Mouse (Mus musculus) lung, embryonic 14.5 days (tissue): Measurements from ENCODE around the gene Atg4b. TPM values are rescaled to one million over a fixed set of nuclear protein-coding genes. Genes with fewer than 3 reads are reported as not detected.

Experiments used
- ATAC-seq: fragments of 200-750 bp; cut with Nextera tagmentation; 2 replicates; pipeline ENCODE4 v1.8.0; 2017; ENCODE audit warnings: mild to moderate bottlenecking, moderate TSS enrichment, moderate library complexity; ENCODE audit not compliant: insufficient read depth
- DNase-seq: peaks from one replicate; pipeline ENCODE4 v3.0.0-alpha.2; 2015
- H3K27ac ChIP-seq: fragments of 300-500 bp; sonication (generic); 2 replicates; pipeline ENCODE4 v1.5.1; 2014; ENCODE audit warnings: low read depth, mild to moderate bottlenecking, moderate library complexity
- H3K27me3 ChIP-seq: fragments of 300-500 bp; sonication (generic); 2 replicates; pipeline ENCODE4 v1.6.1; 2014; ENCODE audit warnings: low read length, control low read depth; ENCODE audit not compliant: insufficient read depth
- H3K36me3 ChIP-seq: fragments of 300-500 bp; sonication (generic); 2 replicates; pipeline ENCODE4 v1.6.1; 2014; ENCODE audit warnings: control low read depth; ENCODE audit not compliant: insufficient read depth
- H3K4me1 ChIP-seq: fragments of 300-500 bp; sonication (generic); 2 replicates; pipeline ENCODE4 v1.6.1; 2014; ENCODE audit warnings: antibody characterized with exemption, control low read depth; ENCODE audit not compliant: insufficient read depth
- H3K4me2 ChIP-seq: fragments of 300-500 bp; sonication (generic); 2 replicates; pipeline ENCODE4 v1.6.1; 2014; ENCODE audit warnings: mild to moderate bottlenecking
- H3K4me3 ChIP-seq: fragments of 300-500 bp; sonication (generic); 2 replicates; pipeline ENCODE4 v1.5.1; 2014; ENCODE audit warnings: low read depth, low read length
- H3K9ac ChIP-seq: fragments of 300-500 bp; sonication (generic); 2 replicates; pipeline ENCODE4 v1.6.1; 2014
- H3K9me3 ChIP-seq: fragments of 300-500 bp; sonication (generic); 2 replicates; pipeline ENCODE4 v1.6.1; 2016; ENCODE audit warnings: low read depth, low read length, control low read depth
- CTCF ChIP-seq: IDR thresholded peaks from 2 replicates; pipeline ENCODE4 v1.5.1; 2016; ENCODE audit warnings: antibody characterized with exemption, low read depth
- WGBS: fragments of 180-500 bp; shearing (Covaris S2); extraction: QIAGEN DNeasy Blood & Tissue Kit; methylation state at CpG from one replicate; pipeline ENCODE4 v1.1.7; 2014; 5-methylcytosine and 5-hydroxymethylcytosine counted together
- polyA plus RNA-seq: library from polyadenylated mRNA; unstranded; fragments of >200 nt; fragmentation: Nextera tagmentation; extraction: Ambion mirVana; gene quantifications from 2 replicates; pipeline ENCODE4 v1.2.1, GENCODE M21; 2014

The Atg4b gene
- 92.2 and 94.0 TPM in 2 replicates for polyA plus RNA-seq

GRCm38 (mm10) chr1:93751290-93751689 lies at the start of gene Atg4b:
Gene Atg4b (plus strand): TSS chr1:93751500.
- Histone ChIP-seq H3K4me2 (no peak within 1 kb of the TSS), H3K4me3 (no peak within 1 kb of the TSS), H3K9me3 (no peaks in the 10 kb centered on the region), H3K27ac (no peak within 1 kb of the TSS), H3K36me3 (peaks cover 22% of the 10 kb centered on the region), H3K27me3 (no peaks in the 10 kb centered on the region), H3K4me1 (0 out of 2 replicates have a peak, but pooled peaks cover 3% of the 10 kb centered on the region), H3K9ac (no peak within 1 kb of the TSS)
- DNase-seq: no peak
- ATAC-seq: no peak
- 85% methylated on average over 6 of the region's 6 CpGs for WGBS
- TF ChIP-seq CTCF: no peak

- TF ChIP-seq CTCF: no peak
- WGBS: 66% methylated on average over 1 of the region's 1 CpGs
- no peak for ATAC-seq
Observed at GRCm38 (mm10) chr1:93702106-93702505, 49.2 kb upstream of the Atg4b start.

DNA sequence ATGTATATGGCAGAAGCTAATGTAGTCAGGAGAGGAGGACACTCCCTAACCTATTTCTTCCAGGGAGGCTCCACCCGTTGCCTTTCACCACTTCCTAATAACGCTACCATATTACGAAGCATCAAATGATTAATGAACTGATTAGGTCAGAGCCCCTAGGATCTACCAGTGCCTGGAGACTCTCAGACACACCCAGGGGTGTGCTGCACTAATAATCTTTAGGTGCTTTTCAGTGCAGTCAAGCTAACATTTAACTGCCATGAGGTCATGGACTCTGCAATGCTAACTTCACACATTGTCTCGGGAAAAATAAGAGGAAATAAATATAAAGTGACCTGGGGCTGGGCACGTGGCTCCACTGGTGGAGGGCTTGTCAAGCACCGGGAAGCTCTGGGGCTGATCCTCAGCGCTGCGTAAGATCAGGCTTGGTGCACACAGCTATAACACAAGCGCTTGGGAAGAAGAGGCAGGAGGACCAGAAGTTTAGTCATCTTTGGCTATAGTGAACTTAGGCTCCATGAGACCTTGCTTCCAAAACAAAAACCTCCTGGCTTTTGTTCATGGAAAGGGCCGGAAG lies 47.7 kb upstream of the Atg4b start:
- ATAC-seq (no peak), DNase-seq (no peak)
- H3K4me3 ChIP-seq: no peak overlapping the region
- no peak overlapping the region for H3K27ac ChIP-seq
- WGBS: 82% methylated on average over 10 of the region's 10 CpGs
- H3K4me1 ChIP-seq: no peaks in the 10 kb centered on the region
- H3K4me2 ChIP-seq: no peak overlapping the region
- H3K9me3 ChIP-seq: no peaks in the 10 kb centered on the region
- H3K9ac ChIP-seq: no peak overlapping the region
- H3K36me3 ChIP-seq: peaks cover 18% of the 10 kb centered on the region
- H3K27me3 ChIP-seq: no peaks in the 10 kb centered on the region
- no peak for TF ChIP-seq CTCF

More at GRCm38 (mm10) chr1:93702106-93702505, 49.2 kb upstream of the Atg4b start:
- Histone ChIP-seq H3K9ac (no peak overlapping the region), H3K27ac (no peak overlapping the region), H3K4me3 (no peak overlapping the region), H3K36me3 (peaks cover 18% of the 10 kb centered on the region), H3K27me3 (no peaks in the 10 kb centered on the region), H3K9me3 (no peaks in the 10 kb centered on the region), H3K4me2 (no peak overlapping the region), H3K4me1 (no peaks in the 10 kb centered on the region)
- DNase-seq: no peak

GRCm38 (mm10) chr1:93704341-93704740 lies 47.0 kb upstream of the Atg4b start:
- TF ChIP-seq CTCF: no peak
- Histone ChIP-seq H3K4me2 (no peak overlapping the region), H3K4me3 (no peak overlapping the region), H3K27me3 (no peaks in the 10 kb centered on the region), H3K9ac (no peak overlapping the region), H3K4me1 (no peaks in the 10 kb centered on the region), H3K36me3 (peaks cover 18% of the 10 kb centered on the region), H3K27ac (no peak overlapping the region), H3K9me3 (no peaks in the 10 kb centered on the region)
- WGBS: 75% methylated on average over 9 of the region's 9 CpGs
- DNase-seq (no peak), ATAC-seq (no peak)

DNA sequence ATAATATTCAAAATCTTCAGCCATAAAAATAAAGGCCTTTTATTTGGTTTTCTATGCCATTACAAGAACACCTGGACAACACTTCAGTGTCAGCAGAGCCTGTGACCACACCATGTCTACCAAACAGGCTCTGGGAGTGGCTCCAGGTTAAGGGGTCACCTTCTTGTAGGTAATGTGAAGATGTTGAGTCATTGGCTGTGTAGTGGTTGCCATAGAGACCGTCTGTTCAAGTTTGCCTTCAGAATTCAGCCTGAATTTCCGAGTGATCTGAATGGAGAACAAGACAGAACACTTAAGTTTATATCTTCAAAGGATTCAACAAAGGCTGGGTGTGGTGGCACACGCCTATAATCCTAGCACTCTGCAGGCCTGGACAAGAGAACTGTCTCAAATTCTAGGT lies 45.9 kb upstream of the Atg4b start:
- peak; percentile 60; the same call in 1 of the 2 replicates for ATAC-seq
- Histone ChIP-seq H3K27ac (no peak overlapping the region), H3K9ac (no peak overlapping the region), H3K4me2 (no peak overlapping the region), H3K4me1 (no peaks in the 10 kb centered on the region), H3K36me3 (peaks cover 18% of the 10 kb centered on the region), H3K4me3 (no peak overlapping the region), H3K9me3 (no peaks in the 10 kb centered on the region), H3K27me3 (no peaks in the 10 kb centered on the region)
- 56% methylated on average over 3 of the region's 3 CpGs for WGBS
- DNase-seq: peak; percentile 32
- no peak for TF ChIP-seq CTCF

GRCm38 (mm10) chr1:93716166-93716565 lies 35.1 kb upstream of the Atg4b start:
- H3K36me3 ChIP-seq: peaks cover 41% of the 10 kb centered on the region
- H3K4me3 ChIP-seq: no peak overlapping the region
- no peak overlapping the region for H3K9ac ChIP-seq
- no peaks in the 10 kb centered on the region for H3K4me1 ChIP-seq
- 86% methylated on average over 2 of the region's 2 CpGs for WGBS
- no peak for TF ChIP-seq CTCF
- DNase-seq (no peak), ATAC-seq (no peak)
- no peaks in the 10 kb centered on the region for H3K27me3 ChIP-seq
- no peak overlapping the region for H3K4me2 ChIP-seq
- H3K9me3 ChIP-seq: no peaks in the 10 kb centered on the region
- no peak overlapping the region for H3K27ac ChIP-seq

DNA sequence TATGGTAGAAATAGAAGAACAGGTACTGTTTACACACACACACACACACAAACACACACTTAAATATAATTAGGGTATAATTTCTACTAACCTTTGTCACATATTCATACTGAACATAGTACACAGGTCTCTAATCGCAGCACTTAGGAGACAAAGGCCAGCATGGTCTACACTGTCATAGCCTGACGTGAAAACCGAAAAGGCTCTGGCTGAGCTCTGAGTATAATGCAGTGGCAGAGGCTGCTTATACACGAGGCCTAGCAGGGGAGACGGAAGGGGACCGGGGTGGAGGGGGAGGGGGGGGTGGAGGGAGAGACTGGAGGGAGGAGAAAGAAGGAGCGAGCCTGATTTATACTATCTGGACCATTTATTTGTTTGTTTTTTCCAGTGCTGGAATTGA lies 29.7 kb upstream of the Atg4b start:
- no peak for TF ChIP-seq CTCF
- Histone ChIP-seq H3K27ac (no peak overlapping the region), H3K9ac (no peak overlapping the region), H3K36me3 (peaks cover 33% of the 10 kb centered on the region), H3K4me3 (no peak overlapping the region), H3K9me3 (no peaks in the 10 kb centered on the region), H3K4me2 (no peak overlapping the region), H3K27me3 (no peaks in the 10 kb centered on the region), H3K4me1 (no peaks in the 10 kb centered on the region)
- DNase-seq (no peak), ATAC-seq (no peak)
- 61% methylated on average over 7 of the region's 7 CpGs for WGBS
